Mouse (Mus musculus) 416B (cell line): ENCODE results near the gene Fam71f1.

ENCODE experiments used
- DNase-seq: peaks from one replicate; pipeline ENCODE4 v3.0.0; 2011; ENCODE audit warnings: low read depth

Fam71f1 gene

DNA sequence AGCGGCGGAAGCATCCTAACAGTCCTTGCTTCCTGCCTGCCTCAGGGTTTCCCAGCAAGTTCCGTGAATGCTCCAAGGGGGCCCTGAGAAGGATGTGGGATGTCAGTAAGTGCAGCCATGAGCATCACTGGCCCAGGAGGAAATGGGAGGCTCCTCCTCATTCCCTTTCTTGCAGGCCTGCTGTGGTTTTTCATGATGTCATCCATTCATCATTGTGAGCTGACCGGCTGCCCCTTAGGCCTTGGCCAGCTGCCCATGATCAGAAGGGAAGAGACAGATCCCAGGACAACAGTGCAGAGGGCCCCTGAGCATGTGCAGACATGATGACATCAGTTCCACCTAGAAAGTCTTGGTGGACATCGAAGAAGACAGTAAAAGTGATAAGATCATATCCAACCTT lies at the start of gene Fam71f1:
Fam71f1 (plus strand) TSS at position 262 of the 400 bp plus-strand sequence.
- DNase-seq, result peak; percentile 59

DNA sequence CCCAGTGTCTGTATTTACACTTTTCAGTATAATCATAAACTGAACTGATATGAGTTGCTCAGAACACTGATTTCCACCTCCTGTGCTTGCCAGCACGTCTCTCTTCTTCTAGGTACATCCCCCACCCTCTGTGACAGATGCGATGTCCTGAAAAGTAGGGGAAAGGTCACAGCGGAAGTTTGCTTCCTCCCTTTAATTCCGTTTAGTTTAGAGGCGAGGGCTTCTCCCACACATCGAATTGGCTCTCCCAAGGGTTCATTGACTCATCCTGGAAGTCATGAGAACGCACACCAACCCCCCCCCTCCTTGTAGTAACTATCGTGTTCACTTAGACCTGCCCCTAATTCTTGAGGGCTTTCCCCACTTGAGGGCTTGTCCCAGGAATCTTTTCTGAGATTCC lies 48.0 kb upstream of the Fam71f1 start:
- DNase-seq, result peak; percentile 78

DNA sequence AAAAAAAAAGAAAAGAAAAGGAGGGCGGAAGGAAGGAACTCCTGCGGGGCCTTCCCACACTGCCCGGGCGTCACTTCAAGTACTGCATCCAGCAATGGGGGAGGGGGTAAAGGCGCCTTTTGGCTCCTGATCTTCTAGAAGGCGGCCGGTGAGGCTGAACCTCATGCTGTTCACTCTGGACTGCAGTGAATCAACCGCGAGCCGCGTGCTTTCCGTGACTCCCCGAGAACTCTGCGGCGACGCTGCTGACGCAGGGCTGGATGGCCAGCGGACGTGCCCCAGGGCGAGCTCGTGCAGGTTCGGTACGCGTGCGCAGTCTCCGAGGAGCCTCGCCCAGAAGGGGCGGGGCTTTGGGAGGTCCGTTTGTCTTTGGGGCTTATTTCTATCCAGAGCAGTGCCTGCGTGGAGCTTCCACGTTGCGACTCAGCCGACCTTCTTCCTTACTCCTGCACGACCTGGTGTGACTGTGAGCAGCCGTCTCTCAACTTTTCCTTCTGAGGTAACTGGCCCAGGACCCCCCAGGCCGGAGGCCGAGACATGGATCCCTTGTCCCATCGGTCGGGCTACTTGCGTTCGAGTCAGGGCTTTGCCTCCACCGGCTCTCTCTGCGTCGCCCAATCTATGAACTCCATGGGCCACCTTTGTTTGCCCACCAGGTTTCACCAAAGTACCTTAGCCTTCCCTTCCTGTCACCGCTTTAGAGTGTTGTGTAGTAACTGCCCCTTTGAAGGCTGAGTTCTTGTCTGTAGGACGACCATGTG lies 46.4 kb upstream of the Fam71f1 start, which contains the start of gene Hilpda:
Hilpda (plus strand) TSS at position 177 of the 761 bp plus-strand sequence.
- peak; percentile 98 for DNase-seq

DNA sequence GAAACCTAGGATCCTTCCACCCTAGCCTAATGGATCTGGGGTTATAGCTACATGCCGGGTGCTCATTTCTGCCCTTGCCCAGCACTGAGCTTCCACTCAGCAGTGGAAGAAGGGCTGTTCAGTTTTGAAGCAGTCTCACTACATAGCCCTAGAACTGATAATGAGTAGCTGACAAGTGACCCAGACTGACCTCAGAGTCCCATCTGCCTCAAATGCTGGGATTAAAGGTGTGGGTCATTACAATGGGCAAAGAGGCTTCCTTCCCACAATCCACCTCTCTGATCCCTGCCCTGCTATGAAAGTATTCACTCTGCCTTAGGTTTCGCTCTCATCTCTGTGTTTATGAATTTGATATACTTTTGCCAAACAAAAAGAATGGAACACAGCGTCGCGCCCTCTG lies 42.2 kb upstream of the Fam71f1 start:
- no peak for DNase-seq

DNA sequence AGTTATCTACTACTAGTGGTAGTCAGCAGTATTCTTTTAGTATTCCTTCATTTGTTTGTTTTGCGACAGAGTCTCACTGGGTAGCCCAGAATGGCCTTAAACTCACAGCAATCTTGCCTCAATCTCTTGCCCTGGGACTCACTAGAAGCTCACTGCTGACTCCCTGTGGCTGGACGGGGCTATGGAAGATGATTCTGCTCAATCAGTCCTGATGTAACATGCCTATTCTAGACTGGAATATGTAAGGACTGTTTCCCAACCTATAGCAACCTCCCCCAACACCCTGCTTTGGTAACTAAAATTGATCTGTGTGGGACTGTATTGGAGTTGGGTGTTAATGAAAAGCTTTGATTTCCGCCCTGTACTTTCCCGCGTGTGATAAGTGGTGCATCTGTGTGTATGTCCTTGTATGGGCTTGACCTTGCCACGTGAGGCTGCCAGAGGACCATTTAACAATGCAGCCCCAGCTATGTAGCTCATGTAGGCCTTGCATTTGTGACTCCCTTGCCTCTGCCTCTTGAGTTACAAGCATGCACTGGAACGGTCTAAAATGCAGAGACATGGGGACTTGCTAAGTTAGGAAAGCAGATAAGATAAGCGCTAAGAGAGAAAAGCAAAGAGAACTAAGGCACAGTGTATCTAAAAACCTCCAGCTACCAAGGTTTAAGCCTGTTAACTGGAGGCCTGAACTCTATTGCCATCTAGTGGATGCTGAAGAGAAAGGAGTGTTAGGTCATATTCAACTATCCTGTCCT lies 40.2 kb upstream of the Fam71f1 start:
- DNase-seq, result peak; percentile 90

DNA sequence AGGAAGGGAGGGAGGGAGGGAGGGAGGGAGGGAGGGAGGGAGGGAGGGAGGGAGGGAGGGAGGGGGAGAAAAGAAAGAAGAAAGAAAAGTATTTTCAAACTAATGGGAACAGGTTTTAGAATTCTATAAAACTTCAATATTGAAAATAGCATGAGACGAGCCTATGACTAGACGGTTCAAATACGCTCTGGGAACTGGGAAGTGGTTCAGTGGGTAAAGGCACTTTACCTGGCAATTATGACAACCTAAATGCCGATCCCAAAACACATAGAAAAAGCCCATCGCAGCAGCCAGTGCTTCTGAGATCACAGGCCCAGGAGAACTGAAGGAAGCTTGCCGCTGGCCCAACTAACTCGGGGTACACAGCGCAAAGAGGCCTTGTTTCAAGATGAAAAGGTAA lies 39.6 kb upstream of the Fam71f1 start, which contains the start of gene Fam71f2:
Fam71f2 (plus strand) TSS at position 301 of the 400 bp plus-strand sequence.
- DNase-seq, result no peak

DNA sequence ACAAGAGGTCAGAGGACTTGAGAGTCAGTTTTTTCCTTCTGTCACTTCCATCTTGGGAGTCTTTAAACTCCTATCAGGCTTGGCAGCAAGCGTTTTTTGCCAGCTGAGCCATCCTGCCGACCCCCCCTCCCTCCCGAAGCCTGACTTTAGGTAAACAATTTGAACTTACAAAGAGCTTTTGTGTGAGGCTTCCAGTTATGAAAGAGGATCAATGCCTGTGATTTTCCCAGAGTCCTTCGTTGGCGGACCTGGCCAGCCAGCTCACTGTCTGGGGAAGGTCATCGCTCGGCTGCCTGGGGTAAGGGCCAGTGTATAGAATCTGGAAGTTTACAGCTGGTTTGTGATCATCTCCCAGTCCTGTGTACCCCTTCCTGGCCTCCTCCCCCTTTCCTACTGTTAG lies 38.3 kb upstream of the Fam71f1 start:
- no peak for DNase-seq

DNA sequence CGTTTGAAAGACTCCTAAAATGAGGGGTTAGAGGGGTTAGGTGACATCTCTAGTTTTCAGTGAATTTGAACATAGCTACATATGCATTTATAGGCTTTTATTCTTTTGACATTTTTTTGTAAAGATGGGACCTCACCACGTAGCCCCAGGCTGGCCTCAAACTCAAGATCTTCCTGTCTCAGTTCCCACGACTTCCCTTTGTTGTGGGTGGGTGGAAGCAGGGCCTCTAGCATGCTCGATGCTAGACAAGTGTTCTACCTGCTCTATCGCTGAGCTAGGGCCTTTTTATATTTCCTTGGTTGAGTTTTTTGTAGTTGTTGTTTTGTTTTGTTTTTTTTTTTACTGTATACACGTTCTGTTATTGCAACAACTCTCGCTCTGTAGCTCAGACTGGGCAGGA lies 32.1 kb upstream of the Fam71f1 start:
- DNase-seq, result no peak

DNA sequence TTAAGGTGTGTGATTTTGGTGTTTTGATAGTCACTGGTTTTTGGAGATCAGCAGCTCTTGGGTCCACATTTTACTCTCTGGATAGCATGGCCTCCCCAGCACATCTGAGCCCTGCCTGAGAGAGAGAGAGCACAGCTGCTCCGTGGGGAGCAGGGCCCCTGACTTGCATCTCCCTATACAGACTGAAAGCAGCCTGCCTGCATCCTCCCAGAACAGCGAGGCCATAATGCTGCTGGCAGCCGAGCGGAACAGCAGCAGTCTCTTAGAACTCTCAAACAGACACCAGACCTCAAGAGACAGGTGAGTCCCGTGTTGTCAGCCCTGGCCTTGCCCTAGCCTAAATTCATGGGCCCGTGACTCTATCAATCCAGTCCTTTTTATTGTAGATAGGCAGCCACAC lies 31.5 kb upstream of the Fam71f1 start:
- DNase-seq, result no peak

DNA sequence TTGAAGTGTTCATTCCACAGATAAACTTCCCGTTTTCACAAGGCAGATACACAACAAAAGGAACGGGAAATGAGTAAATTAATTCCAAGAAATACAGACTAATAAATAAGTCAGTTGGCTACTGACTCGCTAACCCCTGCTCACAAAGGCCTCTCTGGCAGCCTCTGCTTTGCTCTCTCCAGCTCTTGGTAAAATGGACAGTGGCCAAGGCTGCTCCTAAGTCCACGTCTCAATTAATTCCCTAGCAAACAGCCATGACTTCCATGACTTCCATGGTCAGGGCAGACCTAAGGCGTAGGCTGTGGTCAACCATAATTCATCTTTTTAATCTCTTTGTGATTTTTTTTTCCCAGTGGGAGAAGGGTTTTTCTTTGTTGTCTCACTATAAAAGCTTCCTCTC lies 31.0 kb upstream of the Fam71f1 start:
- DNase-seq, result no peak

DNA sequence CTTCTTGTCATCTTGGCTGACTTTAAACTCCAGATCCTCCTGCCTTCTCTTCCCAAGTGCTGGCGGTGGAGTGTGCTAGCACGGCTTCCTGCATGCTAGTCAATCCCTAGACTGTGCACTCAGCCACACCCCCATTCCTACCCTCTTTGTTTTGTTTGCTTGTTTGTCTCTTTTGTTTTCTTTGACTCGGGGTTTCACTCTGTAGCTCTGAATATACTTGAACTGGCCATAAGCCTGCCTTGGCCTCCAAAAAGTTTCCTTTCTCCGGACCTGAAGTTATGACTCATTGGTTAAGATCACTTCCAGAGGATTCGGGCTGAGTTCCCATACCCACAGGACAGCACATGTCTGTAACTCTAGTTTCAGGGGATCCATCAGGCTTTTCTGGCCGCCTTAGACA lies 30.3 kb upstream of the Fam71f1 start:
- DNase-seq, result no peak

DNA sequence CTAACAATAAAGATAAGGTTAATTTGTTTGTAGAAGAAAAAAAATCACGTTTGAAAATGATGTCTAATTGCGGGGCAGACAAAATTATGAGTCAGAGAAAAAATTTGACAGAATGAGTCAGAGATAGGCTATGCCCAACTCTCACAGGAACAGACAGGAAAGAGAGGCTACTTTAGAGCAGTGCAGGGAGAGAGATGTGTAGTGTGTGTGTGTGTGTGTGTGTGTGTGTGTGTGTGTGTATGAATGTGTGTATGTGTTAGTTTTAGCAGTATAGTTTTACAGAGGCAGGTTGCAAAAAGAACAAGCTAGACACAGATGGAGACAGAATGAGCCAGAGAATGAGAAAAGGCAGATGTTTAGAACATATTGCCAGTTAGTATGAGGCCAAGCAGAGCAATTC lies 19.8 kb upstream of the Fam71f1 start:
- DNase-seq, result peak; percentile 64

DNA sequence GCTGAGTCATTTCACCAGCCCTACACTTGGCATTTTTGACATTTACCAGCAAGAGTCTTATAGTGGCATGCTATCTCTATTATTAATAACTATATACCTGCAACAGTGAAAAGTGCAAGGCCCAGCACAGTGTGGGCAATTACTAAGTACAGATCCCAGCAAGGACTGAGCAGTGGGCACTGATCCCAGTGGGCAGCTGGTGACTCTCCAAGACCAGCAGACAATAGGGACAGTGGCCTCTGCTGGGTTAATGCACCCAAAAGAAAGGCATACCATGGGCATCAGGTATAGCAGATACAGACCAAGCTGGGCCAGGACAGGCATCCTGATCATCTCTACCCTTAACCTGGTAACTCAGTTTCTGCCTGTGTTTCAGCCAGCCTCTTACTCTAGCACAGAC lies 15.7 kb upstream of the Fam71f1 start:
- no peak for DNase-seq

DNA sequence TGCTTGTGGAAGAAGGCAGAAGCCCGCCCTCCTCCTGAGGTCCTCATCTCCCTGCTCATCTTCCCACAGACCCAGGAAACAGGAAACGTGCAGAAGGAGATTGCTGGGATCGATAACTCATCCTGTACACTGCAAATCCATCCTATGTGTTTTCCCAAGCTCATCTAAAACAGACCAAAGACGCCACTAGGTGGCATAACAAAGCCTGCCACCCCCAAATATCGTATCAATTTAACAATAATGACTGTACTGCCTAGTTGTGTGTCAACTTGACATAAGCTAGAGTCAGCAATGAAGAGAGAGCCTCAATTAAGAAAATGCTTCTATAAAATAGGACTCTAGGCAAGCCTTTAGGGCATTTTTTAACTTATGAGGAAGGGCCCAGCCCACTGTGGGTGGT lies 15.2 kb upstream of the Fam71f1 start:
- peak; percentile 32 for DNase-seq

DNA sequence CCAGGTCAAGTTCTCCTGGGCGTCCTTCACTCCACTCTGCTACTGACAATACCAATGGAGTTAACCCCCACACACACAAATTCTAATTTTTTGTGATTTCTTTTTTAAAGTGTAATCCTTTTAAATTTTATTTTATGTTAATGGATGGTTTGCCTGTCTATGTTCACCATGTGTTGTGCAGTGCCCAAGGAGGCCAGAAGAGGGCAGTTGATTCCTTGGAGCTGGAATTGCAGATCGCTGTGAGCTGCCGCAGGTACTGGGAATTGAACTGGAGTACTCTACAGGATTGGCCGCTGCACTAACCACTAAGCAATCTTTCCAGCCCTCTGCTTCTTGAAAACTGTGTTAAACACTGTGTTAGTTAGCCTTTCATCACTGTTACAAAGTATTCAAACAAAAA lies 13.5 kb upstream of the Fam71f1 start:
- DNase-seq, result no peak

DNA sequence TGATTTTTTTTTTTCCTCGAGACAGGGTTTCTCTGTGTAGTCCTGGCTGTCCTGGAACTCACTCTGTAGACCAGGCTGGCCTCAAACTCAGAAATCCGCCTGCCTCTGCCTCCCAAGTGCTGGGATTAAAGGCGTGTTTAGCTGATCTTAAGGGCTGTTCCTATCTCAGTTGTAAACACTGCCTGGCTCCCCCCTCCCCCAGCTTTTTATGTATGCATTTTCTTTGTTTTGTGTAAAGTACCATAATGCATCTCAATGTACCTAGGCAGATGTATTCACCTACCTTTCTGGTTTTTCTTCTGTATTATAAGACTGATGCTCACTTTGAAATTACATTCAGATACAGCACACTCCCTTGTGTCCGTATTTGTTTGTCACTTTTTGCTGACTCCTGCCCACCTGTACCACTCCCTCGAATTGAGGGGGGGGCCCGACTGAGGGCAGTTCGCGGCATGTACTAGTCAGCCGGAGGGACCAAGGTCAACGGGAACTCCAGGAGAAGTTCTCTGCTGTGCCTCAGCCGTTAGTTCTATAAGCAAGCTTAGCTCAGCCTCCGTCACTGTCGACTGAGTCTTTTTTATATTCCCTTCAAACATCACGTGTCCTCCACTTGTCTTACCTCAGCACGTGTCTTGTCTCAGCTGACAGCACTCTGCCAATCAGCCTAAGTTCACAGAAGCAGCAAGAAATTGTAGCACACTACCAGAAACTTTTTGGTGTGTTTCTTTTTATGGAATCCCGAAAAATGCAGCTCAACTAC lies 9.9 kb upstream of the Fam71f1 start:
- DNase-seq, result no peak

DNA sequence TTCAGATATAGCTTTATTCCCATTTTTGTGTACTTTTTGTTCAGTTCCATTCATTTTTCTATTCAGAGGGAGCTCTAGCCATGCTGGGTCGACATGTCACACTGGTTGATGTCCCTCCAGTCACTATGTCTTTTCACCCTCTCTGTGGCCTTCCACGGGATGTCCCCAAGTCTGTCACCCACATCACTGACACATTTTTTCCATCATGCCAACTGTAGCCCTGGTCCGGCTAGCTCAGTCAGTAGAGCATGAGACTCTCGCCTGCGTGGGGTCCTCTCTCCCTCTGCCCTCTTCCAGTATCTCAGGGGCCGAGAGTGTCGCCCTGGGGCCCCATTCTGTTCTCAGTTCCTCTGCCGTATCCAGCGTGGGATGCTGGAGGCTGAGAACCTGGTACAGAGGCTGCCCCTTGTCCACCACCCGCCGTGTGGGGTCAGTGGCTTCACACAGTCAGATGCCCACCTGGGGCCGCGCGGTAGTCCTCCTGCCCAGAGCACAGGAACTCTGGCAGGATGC lies 5.2 kb upstream of the Fam71f1 start:
- DNase-seq, result no peak

DNA sequence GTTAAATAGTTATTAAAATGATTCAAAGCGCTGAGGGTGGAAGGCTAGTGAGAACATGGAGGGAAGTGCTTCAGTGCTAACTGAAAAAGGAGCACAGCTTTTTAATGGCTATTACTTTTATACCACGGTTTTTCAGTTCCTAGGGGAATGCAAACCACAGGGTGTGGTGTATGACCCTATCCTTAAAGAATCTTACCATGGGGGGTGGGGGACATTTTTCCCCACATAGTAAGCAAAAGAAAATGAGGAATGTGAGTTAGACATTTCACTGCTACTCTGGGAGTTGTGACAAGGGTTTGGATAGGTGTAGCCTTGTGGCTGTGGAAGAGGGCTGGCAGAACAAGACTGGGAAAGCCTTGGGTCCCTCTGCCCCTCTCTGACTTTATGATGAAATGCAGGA lies 1.7 kb upstream of the Fam71f1 start:
- no peak for DNase-seq

DNA sequence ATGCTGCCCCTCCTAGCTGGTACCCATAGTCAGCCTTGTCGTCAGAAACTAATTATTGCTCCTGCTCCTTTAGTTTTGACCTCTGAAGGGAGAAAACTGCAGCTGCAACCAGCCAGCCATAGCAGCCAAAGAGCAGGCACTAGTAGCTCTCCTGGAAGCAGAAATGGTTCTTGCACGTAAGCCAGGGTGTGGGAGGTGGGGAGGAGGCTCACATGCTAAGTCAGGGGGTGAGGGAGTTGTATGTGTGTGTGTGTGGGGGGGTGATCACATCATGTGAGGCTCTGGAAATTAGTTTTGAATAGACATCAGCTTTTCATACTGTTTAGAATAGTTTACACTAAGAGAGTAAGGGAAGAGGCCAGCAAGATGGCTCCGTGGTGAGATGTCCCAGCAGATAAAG lies 999 bp upstream of the Fam71f1 start:
- no peak for DNase-seq

DNA sequence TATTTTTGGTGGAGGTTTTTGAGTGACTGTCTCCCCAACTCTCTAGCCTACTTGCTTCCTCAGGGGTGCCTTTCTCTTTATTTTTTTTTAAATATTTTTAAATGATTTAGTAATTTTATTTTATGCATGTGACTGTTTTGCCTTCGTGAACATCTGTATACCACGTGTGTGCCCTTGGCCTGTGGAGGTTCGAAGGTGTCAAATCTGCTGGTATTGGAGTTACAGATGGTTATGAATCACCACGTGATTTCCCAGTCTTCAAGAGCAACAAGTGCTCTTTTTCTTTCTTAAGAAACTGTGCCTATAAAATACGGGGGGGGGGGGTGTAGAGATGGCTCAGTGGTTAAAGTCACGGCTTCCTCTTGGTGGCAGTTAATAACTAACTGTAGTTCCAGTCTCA lies 2.6 kb downstream of the Fam71f1 start:
- DNase-seq, result no peak

DNA sequence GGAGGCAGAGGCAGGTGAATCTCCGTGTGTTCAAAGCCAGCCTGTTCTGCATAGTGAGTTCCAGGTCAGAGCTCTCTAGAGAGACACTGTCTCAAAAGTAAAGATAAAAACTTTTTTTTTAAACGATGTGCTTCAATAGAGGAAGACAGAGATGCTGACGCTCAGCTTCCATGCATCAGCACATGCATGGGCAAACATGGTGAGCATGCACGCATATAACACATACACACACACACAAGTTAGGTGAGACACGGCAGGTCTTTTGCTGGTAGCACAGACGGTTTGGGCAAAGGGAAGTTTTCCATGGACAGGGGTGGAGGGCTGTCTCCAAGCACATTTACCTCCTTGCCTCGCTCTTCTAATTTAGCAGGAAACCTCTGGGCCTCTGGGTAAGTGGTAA lies 3.2 kb downstream of the Fam71f1 start:
- DNase-seq, result no peak

DNA sequence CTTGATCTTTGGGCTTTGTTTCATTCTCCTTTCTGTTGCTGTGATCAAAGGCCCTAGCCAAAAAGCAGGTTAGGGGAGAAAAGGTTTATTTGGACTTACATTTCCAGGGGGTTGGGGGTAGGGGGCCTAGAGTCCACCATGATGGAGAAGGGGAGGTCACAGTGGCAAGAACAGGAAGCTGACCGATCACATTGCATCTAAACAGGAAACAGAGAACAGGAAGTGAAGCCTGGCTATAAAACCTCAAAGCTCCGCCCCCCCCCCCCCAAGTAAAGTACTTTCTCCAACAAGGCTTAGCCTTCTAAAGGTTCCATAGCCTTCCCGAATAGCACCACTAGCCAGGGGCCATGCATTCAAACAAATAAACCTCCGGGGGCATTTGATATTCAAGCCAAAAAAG lies 3.8 kb downstream of the Fam71f1 start:
- peak; percentile 54 for DNase-seq

DNA sequence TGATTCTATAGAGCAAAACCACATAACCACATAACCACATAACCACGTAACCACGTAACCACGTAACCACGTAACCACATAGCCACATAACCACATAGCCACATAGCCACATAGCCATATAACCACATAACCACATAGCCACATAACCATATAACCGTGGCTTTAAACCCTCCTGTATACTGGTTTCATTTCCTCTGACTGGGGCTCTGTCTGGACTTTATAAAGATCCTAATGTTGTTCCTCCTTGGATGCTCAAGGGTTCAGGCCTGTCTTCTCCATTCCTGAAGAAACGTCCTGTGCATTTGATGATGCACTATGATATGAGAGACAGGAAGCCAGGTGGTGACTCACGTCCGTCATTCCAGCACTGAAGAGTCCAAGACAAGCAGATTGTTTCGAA lies 8.0 kb downstream of the Fam71f1 start:
- DNase-seq, result peak; percentile 79
